Mouse (Mus musculus): ENCODE results near the gene Faf2.

Faf2 gene

GRCm38 (mm10) chr13:54680184-54680853, 58.7 kb downstream of the Faf2 start:
- in situ Hi-C loops (cut with MboI), result no loop called here

- in situ Hi-C loops (cut with MboI), result no loop called here
Measured at GRCm38 (mm10) chr13:54681291-54681690, 59.7 kb downstream of the Faf2 start.

- in situ Hi-C loops (cut with MboI), result no loop called here
Measured at GRCm38 (mm10) chr13:54683301-54683700, 61.7 kb downstream of the Faf2 start.

- in situ Hi-C loops (cut with MboI), result no loop called here
Measured at GRCm38 (mm10) chr13:54684140-54684896, 62.7 kb downstream of the Faf2 start.

- in situ Hi-C loops (cut with MboI), result no loop called here
Measured at GRCm38 (mm10) chr13:54685174-54685573, 63.6 kb downstream of the Faf2 start.

- in situ Hi-C loops (cut with MboI), result no loop called here
Measured at GRCm38 (mm10) chr13:54686139-54687053, 64.8 kb downstream of the Faf2 start.

- in situ Hi-C loops (cut with MboI), result no loop called here
Measured at GRCm38 (mm10) chr13:54687096-54687495, 65.5 kb downstream of the Faf2 start.

- in situ Hi-C loops (cut with MboI), result no loop called here
Measured at GRCm38 (mm10) chr13:54687575-54688424, 66.2 kb downstream of the Faf2 start.

- in situ Hi-C loops (cut with MboI), result no loop called here
Measured at GRCm38 (mm10) chr13:54690151-54690740, 68.7 kb downstream of the Faf2 start.

- in situ Hi-C loops (cut with MboI), result no loop called here
Measured at GRCm38 (mm10) chr13:54691737-54692136, 70.2 kb downstream of the Faf2 start.

- in situ Hi-C loops (cut with MboI), result no loop called here
Measured at GRCm38 (mm10) chr13:54692711-54693557, 71.3 kb downstream of the Faf2 start.

- in situ Hi-C loops (cut with MboI), result no loop called here
Measured at GRCm38 (mm10) chr13:54693558-54694347, 72.2 kb downstream of the Faf2 start, which contains the start of gene Rnf44. TSS of gene Rnf44 (minus strand) at chr13:54693907.

- in situ Hi-C loops (cut with MboI), result no loop called here
Measured at GRCm38 (mm10) chr13:54694348-54695060, 72.9 kb downstream of the Faf2 start.

- in situ Hi-C loops (cut with MboI), result no loop called here
Measured at GRCm38 (mm10) chr13:54695479-54696230, 74.1 kb downstream of the Faf2 start.

- in situ Hi-C loops (cut with MboI), result no loop called here
Measured at GRCm38 (mm10) chr13:54701243-54701642, 79.7 kb downstream of the Faf2 start, which contains the start of gene Cdhr2. TSS of gene Cdhr2 (plus strand) at chr13:54701461.

- in situ Hi-C loops (cut with MboI), result no loop called here
Measured at GRCm38 (mm10) chr13:54702507-54702906, 80.9 kb downstream of the Faf2 start.

GRCm38 (mm10) chr13:54704890-54705289, 83.3 kb downstream of the Faf2 start:
- in situ Hi-C loops (cut with MboI), result no loop called here

GRCm38 (mm10) chr13:54710866-54711265, 89.3 kb downstream of the Faf2 start:
- in situ Hi-C loops (cut with MboI), result no loop called here
